Mouse (Mus musculus) limb, embryonic 12.5 days (tissue): ENCODE data around the gene D030056L22Rik. TPM values are rescaled to one million over a fixed set of nuclear protein-coding genes. Genes with fewer than 3 reads are reported as not detected.

Source experiments
- polyA plus RNA-seq: library from polyadenylated mRNA; unstranded; fragments of >200 nt; fragmentation: Nextera tagmentation; extraction: Ambion mirVana; gene quantifications from 2 replicates; pipeline ENCODE4 v1.2.1, GENCODE M21; 2016

The D030056L22Rik gene
- polyA plus RNA-seq, 1 experiment from 2014 or later = 39.7 TPM

Other genes with a start within 250 kb of the D030056L22Rik start
- gene Ostf1, start 81.4 kb upstream of the D030056L22Rik start, polyA plus RNA-seq = 36.2 and 38.9 TPM in 2 replicates
- gene Nmrk1, start 81.2 kb upstream of the D030056L22Rik start, polyA plus RNA-seq = 11.2 and 11.8 TPM in 2 replicates
- 34.9 and 38.1 TPM in 2 replicates for gene Carnmt1, start 42.4 kb upstream of the D030056L22Rik start, polyA plus RNA-seq
- gene Trpm6, start 36.8 kb downstream of the D030056L22Rik start, polyA plus RNA-seq = 0.28 and 0.73 TPM in 2 replicates